Mouse (Mus musculus) embryonic facial prominence, embryonic 12.5 days (tissue): ENCODE measurements around the gene Grin3b. TPM values are rescaled to one million over a fixed set of nuclear protein-coding genes. Genes with fewer than 3 reads are reported as not detected.

Experiments used
- ATAC-seq: fragments of 200-750 bp; cut with Nextera tagmentation; 2 replicates; pipeline ENCODE4 v1.8.0; 2017; ENCODE audit not compliant: insufficient number of reproducible peaks, insufficient read depth, low FRiP score, low TSS enrichment
- H3K27ac ChIP-seq: fragments of 300-500 bp; sonication (generic); 2 replicates; pipeline ENCODE4 v1.5.1; 2016; ENCODE audit warnings: mild to moderate bottlenecking
- H3K27me3 ChIP-seq: fragments of 300-500 bp; sonication (generic); 2 replicates; pipeline ENCODE4 v1.6.1; 2016; ENCODE audit warnings: mild to moderate bottlenecking, moderate library complexity
- H3K36me3 ChIP-seq: fragments of 300-500 bp; sonication (generic); 2 replicates; pipeline ENCODE4 v1.6.1; 2016; ENCODE audit warnings: mild to moderate bottlenecking
- H3K4me1 ChIP-seq: fragments of 300-500 bp; sonication (generic); 2 replicates; pipeline ENCODE4 v1.6.1; 2016
- H3K4me2 ChIP-seq: fragments of 300-500 bp; sonication (generic); replicated peaks from 2 replicates; pipeline ENCODE4 v1.6.1; 2016; ENCODE audit warnings: mild to moderate bottlenecking, moderate library complexity
- H3K4me3 ChIP-seq: fragments of 300-500 bp; sonication (generic); 2 replicates; pipeline ENCODE4 v1.5.1; 2016; ENCODE audit warnings: mild to moderate bottlenecking
- H3K9ac ChIP-seq: fragments of 300-500 bp; sonication (generic); 2 replicates; pipeline ENCODE4 v1.6.1; 2016; ENCODE audit warnings: mild to moderate bottlenecking, moderate library complexity
- H3K9me3 ChIP-seq: fragments of 300-500 bp; sonication (generic); 2 replicates; pipeline ENCODE4 v1.6.1; 2016; ENCODE audit warnings: mild to moderate bottlenecking, moderate library complexity
- WGBS: fragments of 180-500 bp; shearing (Covaris S2); methylation state at CpG from one replicate; pipeline ENCODE4 v1.1.7; 2016; 5-methylcytosine and 5-hydroxymethylcytosine counted together
- polyA plus RNA-seq: library from polyadenylated mRNA; unstranded; fragments of >200 nt; fragmentation: Nextera tagmentation; extraction: Ambion mirVana; gene quantifications from 2 replicates; pipeline ENCODE4 v1.2.1, GENCODE M21; 2016

The Grin3b gene
- polyA plus RNA-seq, 1 experiment from 2014 or later: 0.92 TPM

DNA sequence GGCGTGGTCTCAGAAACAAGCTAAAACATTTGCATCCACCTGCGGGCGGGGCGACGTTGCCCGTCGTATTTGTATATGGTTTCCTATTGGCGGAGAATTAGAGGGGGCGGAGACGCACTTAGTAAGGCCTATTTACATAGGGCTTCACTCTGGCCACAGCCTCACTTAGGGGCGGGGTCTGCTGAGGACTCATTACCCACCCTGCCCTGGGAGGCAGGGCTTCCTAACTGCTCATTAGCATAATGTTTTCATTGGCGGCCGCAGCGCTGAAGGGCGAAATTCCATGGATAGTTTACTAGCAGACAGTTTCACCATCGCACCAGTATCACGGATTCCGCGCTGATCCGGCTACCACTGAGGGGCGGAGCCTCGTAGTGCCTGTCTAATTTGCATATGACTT, 14.4 kb downstream of the Grin3b start:
- Histone ChIP-seq H3K4me2 (peak overlapping the region; percentile 90), H3K4me3 (peak overlapping the region; percentile 76), H3K27me3 (no peaks in the 10 kb centered on the region; the same call in 1 of the 2 replicates), H3K4me1 (peaks cover 47% of the 10 kb centered on the region), H3K9me3 (no peaks in the 10 kb centered on the region), H3K36me3 (peaks cover 10% of the 10 kb centered on the region; the same call in 1 of the 2 replicates), H3K9ac (peak overlapping the region; percentile 49), H3K27ac (peak overlapping the region; percentile 93)
- peak; percentile 87 for ATAC-seq
- WGBS: under 1% methylated on average over 22 of the region's 22 CpGs

DNA sequence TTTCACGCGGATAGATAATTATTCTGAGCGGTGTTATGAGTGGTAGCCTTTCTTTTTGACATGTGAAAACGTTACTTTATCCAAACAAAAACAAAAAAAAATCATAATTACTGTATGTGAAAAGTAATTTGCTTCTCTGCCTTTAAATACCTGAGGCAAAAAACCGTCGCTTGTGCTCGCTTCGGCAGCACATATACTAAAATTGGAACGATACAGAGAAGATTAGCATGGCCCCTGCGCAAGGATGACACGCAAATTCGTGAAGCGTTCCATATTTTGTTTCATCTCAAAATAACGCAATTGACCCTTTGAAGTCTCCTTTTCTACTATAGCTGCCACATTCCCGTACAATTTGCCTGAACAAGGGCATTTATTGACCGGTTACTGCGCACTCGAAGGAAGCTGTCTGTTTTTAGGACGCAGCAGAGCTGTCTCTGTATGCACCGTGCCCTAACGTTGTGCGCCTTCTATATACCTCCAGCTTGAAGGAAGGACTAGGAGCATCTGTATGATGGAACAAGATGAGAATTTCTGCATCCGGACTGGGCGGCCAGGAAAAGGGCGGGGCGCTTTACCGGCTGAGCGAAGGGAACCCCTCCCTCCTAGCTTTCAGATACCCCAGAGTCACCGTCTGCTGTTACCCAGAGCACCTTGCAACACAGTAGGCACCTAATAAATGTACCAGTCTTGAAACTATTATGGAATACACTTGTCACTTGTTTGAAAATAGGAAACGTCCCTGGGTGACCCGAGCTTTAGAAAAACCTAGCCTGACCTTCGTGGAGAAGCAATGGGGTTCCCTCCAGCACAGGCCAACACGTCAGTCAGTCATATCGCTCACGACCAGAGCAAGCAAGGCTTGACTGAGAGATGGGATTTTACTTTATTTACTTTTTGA, 15.1 kb downstream of the Grin3b start:
- Histone ChIP-seq H3K4me1 (peaks cover 50% of the 10 kb centered on the region), H3K4me3 (peak overlapping the region; percentile 76), H3K9me3 (no peaks in the 10 kb centered on the region), H3K9ac (peak overlapping the region; percentile 49), H3K27me3 (no peaks in the 10 kb centered on the region; the same call in 1 of the 2 replicates), H3K36me3 (peaks cover 7% of the 10 kb centered on the region; the same call in 1 of the 2 replicates), H3K27ac (peak overlapping the region; percentile 93), H3K4me2 (peak overlapping the region; percentile 90)
- no peak for ATAC-seq
- WGBS: 4% methylated on average over 35 of the region's 35 CpGs

DNA sequence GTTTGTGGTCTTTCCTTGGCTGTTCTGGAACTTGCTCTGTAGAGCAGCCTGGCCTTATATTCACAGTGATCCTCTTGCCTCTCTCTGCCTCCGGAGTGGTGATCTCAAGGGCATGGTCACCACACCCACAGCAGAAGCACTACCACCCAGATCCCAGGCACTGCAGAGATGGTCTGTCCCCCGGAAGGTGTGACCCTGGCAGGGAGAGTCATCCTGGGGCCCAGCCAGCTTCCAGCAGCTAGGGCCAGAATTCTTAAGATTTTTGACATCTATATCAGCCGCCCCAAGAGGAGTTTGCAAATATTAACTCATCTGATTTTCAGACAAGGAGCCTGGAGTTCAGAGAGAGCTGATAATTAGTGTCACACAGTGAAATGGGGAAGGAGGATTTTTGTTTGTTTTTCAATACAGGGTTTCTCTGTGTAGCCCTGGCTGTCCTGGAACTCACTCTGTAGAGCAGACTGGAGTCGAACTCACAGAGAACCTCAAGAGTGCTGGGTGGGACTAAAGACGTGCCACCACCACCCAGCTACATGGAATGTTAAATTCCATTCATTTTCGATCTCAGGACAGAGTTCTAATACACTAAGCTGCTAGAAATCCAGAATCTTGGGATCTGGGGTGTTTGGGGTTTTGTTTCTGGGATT, 15.8 kb downstream of the Grin3b start:
- 47% methylated on average over 6 of the region's 6 CpGs for WGBS
- peak overlapping the region; percentile 93 for H3K27ac ChIP-seq
- H3K27me3 ChIP-seq: no peaks in the 10 kb centered on the region; the same call in 1 of the 2 replicates
- peaks cover 10% of the 10 kb centered on the region for H3K36me3 ChIP-seq
- H3K9ac ChIP-seq: peak overlapping the region; percentile 45; the same call in 1 of the 2 replicates
- H3K4me3 ChIP-seq: peak overlapping the region; percentile 76
- H3K9me3 ChIP-seq: 0 out of 2 replicates have a peak, but pooled peaks cover 8% of the 10 kb centered on the region
- no peak for ATAC-seq
- peak overlapping the region; percentile 90 for H3K4me2 ChIP-seq
- peaks cover 50% of the 10 kb centered on the region for H3K4me1 ChIP-seq

DNA sequence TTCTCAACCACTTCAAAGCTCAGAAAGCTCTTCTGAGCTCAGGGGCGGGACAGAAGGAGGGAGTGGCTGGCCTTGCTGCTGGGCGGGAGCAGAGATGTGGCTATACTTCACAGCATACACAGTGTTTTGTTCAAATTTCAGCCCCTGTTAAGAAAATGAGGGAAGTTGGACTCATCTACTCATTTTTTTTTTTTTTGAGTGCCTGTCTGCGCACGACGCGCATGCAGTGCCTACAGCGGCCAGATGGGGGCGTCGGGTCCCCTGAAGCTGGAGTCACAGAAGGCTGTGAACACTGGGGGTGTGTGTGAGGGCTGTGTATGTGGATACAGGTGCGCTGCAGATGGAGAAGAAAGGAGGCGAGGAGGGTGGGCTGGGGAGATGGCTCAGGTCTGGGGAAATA, 16.4 kb downstream of the Grin3b start:
- peak overlapping the region; percentile 93 for H3K27ac ChIP-seq

DNA sequence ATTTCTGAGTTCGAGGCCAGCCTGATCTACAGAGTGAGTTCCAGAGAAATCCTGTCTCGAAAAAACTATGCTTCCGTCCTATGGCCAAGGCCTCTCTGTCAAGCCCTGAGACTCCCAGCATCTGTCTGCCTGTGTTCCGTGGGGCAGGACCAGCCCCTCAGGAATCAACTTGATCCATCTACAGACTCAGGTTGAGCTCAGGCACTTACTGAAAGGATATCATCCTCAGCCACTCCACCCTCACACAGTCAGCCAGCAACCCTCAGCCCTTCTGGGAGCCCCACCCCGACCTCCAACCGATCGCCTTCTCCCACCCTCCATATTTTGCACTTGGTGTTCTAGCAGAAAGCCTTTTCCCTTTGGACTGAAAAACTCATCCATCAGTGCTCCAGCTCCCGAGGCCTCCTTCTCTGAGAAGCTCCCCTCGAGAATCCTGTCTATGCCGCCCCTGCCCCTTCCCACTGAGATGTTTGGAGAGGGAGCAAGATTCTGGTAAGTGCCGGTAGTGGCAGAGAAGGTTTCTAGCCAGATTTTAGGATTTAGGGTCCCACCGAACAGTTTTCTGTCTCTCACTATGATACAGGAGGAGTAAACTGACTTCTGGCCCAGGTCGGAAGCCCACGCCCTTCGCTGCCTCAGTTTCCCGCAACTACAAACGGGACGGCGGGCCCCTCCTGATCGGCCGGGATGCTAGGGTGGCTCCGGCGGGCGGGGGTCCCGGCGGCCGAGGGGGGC, 17.4 kb downstream of the Grin3b start:
- peaks cover 22% of the 10 kb centered on the region for H3K36me3 ChIP-seq
- peak overlapping the region; percentile 93 for H3K27ac ChIP-seq
- no peaks in the 10 kb centered on the region; the same call in 1 of the 2 replicates for H3K27me3 ChIP-seq
- peaks cover 8% of the 10 kb centered on the region; the same call in 1 of the 2 replicates for H3K9me3 ChIP-seq
- no peak for ATAC-seq
- 8% methylated on average over 27 of the region's 27 CpGs for WGBS
- H3K4me3 ChIP-seq: peak overlapping the region; percentile 60
- H3K4me2 ChIP-seq: peak overlapping the region; percentile 90
- H3K9ac ChIP-seq: peak overlapping the region; percentile 74
- peaks cover 43% of the 10 kb centered on the region for H3K4me1 ChIP-seq

More for the DNA sequence above, 16.4 kb downstream of the Grin3b start:
- H3K4me2 ChIP-seq: peak overlapping the region; percentile 90
- H3K27me3 ChIP-seq: no peaks in the 10 kb centered on the region; the same call in 1 of the 2 replicates
- WGBS: 4% methylated on average over 11 of the region's 11 CpGs
- H3K9ac ChIP-seq: peak overlapping the region; percentile 34; the same call in 1 of the 2 replicates
- H3K9me3 ChIP-seq: peaks cover 8% of the 10 kb centered on the region; the same call in 1 of the 2 replicates
- ATAC-seq: no peak
- H3K4me3 ChIP-seq: peak overlapping the region; percentile 60; the same call in 1 of the 2 replicates
- H3K36me3 ChIP-seq: peaks cover 13% of the 10 kb centered on the region
- peaks cover 50% of the 10 kb centered on the region for H3K4me1 ChIP-seq

DNA sequence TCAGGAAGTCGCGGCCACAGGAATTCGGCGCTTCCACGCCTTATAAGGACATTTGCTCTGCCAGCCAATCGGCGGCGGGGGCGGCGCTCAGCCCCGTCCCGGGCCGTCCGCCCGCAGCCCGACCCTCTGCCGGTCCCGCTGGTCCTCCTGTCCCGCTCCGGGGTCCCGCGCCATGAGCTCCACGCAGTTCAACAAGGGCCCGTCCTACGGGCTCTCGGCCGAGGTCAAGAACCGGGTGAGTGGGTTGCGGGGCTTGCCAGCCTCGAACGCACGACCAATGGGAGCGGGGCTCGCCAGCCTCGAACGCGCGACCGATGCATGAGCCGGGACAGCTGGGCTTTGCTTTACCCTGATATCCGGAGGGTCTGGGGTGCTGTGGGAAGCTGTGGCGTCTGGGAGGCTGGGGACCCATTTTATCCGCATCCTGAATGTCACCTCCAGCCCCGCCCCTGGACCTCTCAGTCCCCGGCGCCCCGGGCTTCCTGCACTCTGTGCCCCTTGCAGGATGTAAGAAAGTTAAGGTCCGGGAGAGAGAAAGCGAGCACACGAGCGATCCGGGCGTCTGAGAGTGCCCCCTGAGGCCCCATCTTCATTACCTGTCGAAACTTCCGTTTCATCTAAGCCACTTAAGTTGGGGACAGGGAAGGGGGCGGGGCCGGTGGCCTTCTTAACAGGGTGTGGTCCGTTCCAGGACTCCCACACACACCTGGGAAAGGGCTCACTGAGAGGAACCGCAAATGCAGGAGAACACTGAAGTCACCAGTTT, 18.2 kb downstream of the Grin3b start, which contains the start of gene Cnn2:
Gene Cnn2 (plus strand): TSS at position 79 of the 766 bp plus-strand sequence.
- under 1% methylated on average over 59 of the region's 59 CpGs for WGBS
- no peaks in the 10 kb centered on the region; the same call in 1 of the 2 replicates for H3K27me3 ChIP-seq
- peaks cover 8% of the 10 kb centered on the region; the same call in 1 of the 2 replicates for H3K9me3 ChIP-seq
- peak within 1 kb of the TSS; percentile 90 for H3K4me2 ChIP-seq
- H3K27ac ChIP-seq: peak within 1 kb of the TSS; percentile 93
- H3K9ac ChIP-seq: peak within 1 kb of the TSS; percentile 74
- peaks cover 30% of the 10 kb centered on the region for H3K36me3 ChIP-seq
- H3K4me1 ChIP-seq: peaks cover 35% of the 10 kb centered on the region
- ATAC-seq: no peak
- peak within 1 kb of the TSS; percentile 60 for H3K4me3 ChIP-seq

DNA sequence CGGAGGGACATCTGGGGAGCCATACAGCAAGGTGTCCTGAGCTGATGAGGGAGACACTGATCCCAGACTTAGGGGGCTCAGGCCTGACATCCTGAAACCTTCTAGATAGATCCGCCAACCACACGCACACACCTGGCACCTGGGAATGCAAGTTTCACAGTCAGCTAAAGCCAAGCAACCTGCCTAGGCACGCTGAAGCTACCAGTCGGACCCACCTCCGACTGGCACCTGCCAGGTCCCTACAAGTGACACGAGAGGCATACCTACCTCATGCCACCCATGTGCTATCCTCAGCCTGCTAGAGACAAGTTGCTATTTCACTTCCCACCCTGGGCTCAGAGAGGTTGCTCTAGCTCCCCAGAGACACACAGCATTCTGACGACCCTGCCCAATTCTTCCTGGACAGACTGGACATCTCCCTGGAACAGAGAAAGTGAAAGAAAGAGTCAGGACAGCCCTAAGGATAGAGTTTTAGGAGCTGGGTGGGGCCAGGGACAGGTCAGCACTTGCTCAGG, 18.8 kb downstream of the Grin3b start:
- H3K9ac ChIP-seq: peak overlapping the region; percentile 74
- peak overlapping the region; percentile 60 for H3K4me3 ChIP-seq
- 21% methylated on average over 8 of the region's 8 CpGs for WGBS
- peak overlapping the region; percentile 90 for H3K4me2 ChIP-seq
- H3K4me1 ChIP-seq: peaks cover 35% of the 10 kb centered on the region
- H3K27me3 ChIP-seq: no peaks in the 10 kb centered on the region; the same call in 1 of the 2 replicates
- peaks cover 8% of the 10 kb centered on the region; the same call in 1 of the 2 replicates for H3K9me3 ChIP-seq
- peaks cover 36% of the 10 kb centered on the region for H3K36me3 ChIP-seq
- H3K27ac ChIP-seq: peak overlapping the region; percentile 93
- no peak for ATAC-seq

DNA sequence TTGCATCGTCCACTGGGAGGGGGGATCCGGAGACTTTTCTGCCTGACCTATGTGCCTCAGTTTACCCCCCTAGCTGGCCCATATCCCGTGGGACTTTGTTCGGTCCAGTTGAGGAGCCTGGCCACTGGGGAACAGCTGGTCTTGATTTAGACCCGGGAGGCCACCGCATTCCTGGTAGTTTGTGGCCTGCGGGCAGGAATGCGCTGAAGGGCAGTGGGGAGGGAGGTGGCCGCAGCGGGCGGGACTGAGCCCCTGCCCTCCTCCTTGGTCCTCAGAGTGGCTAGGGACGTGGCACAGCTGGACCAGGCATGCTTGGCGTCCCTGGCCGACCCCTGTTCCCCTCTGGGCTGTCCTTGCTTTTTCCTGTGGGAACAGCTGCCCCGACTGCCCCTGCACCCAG, 19.4 kb downstream of the Grin3b start:
- peaks cover 35% of the 10 kb centered on the region for H3K4me1 ChIP-seq
- peak overlapping the region; percentile 74 for H3K9ac ChIP-seq
- peaks cover 42% of the 10 kb centered on the region for H3K36me3 ChIP-seq
- H3K27ac ChIP-seq: peak overlapping the region; percentile 93
- ATAC-seq: no peak
- 11% methylated on average over 15 of the region's 15 CpGs for WGBS
- peak overlapping the region; percentile 60 for H3K4me3 ChIP-seq
- H3K27me3 ChIP-seq: no peaks in the 10 kb centered on the region; the same call in 1 of the 2 replicates
- H3K9me3 ChIP-seq: peaks cover 8% of the 10 kb centered on the region; the same call in 1 of the 2 replicates
- H3K4me2 ChIP-seq: peak overlapping the region; percentile 90

DNA sequence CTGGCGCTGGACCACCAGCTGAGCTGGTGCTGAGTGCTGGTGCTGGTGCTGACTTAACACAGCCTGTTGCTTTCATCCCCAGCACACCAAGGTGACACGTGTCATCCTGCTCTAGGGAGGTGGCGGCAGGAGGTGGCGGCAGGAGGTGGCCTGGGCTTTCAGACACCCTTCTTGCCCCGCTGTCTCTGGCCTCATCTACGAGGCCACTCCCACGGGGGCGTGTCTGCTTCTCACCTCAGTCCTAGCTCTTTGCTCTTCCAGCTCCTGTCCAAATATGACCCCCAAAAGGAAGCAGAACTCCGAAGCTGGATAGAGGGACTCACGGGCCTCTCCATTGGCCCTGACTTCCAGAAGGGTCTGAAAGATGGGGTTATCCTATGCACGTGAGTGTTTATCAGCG, 20.6 kb downstream of the Grin3b start:
- no peak overlapping the region for H3K27ac ChIP-seq
- peaks cover 44% of the 10 kb centered on the region for H3K36me3 ChIP-seq
- WGBS: 66% methylated on average over 12 of the region's 12 CpGs
- no peaks in the 10 kb centered on the region; the same call in 1 of the 2 replicates for H3K27me3 ChIP-seq
- peaks cover 30% of the 10 kb centered on the region for H3K4me1 ChIP-seq
- 0 out of 2 replicates have a peak overlapping the region, but pooled peaks have one; percentile 9 for H3K4me3 ChIP-seq
- ATAC-seq: no peak
- H3K9ac ChIP-seq: no peak overlapping the region
- H3K9me3 ChIP-seq: peaks cover 8% of the 10 kb centered on the region; the same call in 1 of the 2 replicates
- peak overlapping the region; percentile 11; the same call in 1 of the 2 replicates for H3K4me2 ChIP-seq

DNA sequence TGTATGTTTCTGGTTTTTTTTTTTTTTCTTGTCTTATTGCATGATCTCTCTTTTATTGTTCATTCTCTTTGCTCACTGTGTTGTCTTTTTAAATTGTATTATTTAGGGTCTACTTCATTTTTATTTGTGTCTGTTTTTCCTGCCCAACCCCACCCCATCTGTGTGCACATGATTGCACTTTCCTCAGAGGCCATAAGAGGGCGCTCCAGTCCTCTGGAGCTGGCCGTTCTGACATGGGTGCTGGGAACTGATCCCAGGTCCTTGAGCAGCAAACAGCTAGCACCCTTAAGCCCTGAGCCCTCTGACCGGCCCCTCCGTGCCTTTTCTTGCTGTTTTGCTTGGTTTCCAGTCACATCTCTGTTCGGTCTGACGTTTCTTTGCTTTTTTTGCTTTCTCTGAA, 21.0 kb downstream of the Grin3b start:
- Histone ChIP-seq H3K27me3 (no peaks in the 10 kb centered on the region; the same call in 1 of the 2 replicates), H3K4me2 (no peak overlapping the region), H3K36me3 (peaks cover 44% of the 10 kb centered on the region), H3K4me1 (peaks cover 27% of the 10 kb centered on the region), H3K27ac (no peak overlapping the region), H3K4me3 (no peak overlapping the region), H3K9me3 (peaks cover 8% of the 10 kb centered on the region; the same call in 1 of the 2 replicates), H3K9ac (no peak overlapping the region)
- no peak for ATAC-seq
- 89% methylated on average over 6 of the region's 6 CpGs for WGBS
